Mouse (Mus musculus) monocyte, adult 5-6 weeks (primary cell): ENCODE measurements at regions not wholly inside any gene's neighbourhood (a gene's known extent, or its start where the extent isn't known, plus 50 kb on each side); places are given as distances from the start of the nearest gene placed in this dataset.

ENCODE experiments used
- ATAC-seq: fragments of 153-309, 156-312 bp; replicated peaks from 2 replicates; pipeline ENCODE4 v1.8.0; 2017; ENCODE audit warnings: mild to moderate bottlenecking; ENCODE audit not compliant: low TSS enrichment, insufficient number of reproducible peaks, severe bottlenecking, poor library complexity, low FRiP score

- no peak for ATAC-seq
Measured at GRCm38 (mm10) chr9:33934071-33934470, 551.6 kb upstream of the Kirrel3 start.

DNA sequence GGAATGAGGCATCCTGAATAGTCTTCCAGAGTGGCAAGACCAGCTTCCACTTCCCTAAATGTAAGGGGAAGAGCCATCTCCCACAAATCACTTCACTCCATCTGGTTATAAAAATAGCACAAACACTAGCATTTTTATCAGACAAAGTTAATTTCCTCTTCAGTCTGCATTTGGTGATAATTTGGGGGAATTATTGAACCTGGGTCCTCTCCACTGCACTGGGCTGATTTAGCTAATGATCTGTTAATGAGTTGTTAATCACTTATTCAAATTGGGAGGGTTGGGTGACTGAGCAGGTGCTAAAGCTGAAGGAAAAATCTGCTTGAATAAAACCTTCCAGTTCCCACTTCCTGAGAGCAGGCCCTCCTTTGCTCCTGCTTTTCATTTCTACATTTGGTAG is 531.4 kb upstream of the Kirrel3 start:
- ATAC-seq, result no peak
